Mouse (Mus musculus): ENCODE measurements around the gene 2010111I01Rik. TPM values are rescaled to one million over a fixed set of nuclear protein-coding genes. Genes with fewer than 3 reads are reported as not detected.
"Not testable (repeated sequence)": the region's sequence is repeated elsewhere in the genome, so short reads cannot be mapped to it uniquely, and the experiment has no call there.

2010111I01Rik gene
- polyA plus RNA-seq, 1 experiment = 174 TPM

GRCm38 (mm10) chr13:63313247-63313646, 348.6 kb downstream of the 2010111I01Rik start:
- H3K4me3 ChIP-seq (ENCODE audit: insufficient read depth, low read length) = no peak overlapping the region
- TF ChIP-seq CTCF (IDR thresholded peaks at IDR 0.05; ENCODE audit: borderline replicate concordance, insufficient read depth, low read length) = no peak
- TF ChIP-seq POLR2A (IDR thresholded peaks at IDR 0.05; ENCODE audit: low read depth, low read length) = no peak
- no peaks in the 10 kb centered on the region for H3K4me1 ChIP-seq (ENCODE audit: control insufficient read depth, insufficient read depth, low read length)
- no peak overlapping the region for H3K27ac ChIP-seq (ENCODE audit: insufficient read depth, low read length)

- TF ChIP-seq POLR2A (IDR thresholded peaks at IDR 0.05; ENCODE audit: low read depth, low read length) (peak; percentile 10; the same call in 1 of the 2 replicates), CTCF (IDR thresholded peaks at IDR 0.05; ENCODE audit: borderline replicate concordance, insufficient read depth, low read length) (no peak)
- Histone ChIP-seq H3K4me1 (ENCODE audit: control insufficient read depth, insufficient read depth, low read length) (no peaks in the 10 kb centered on the region), H3K27ac (ENCODE audit: insufficient read depth, low read length) (no peak overlapping the region), H3K4me3 (ENCODE audit: insufficient read depth, low read length) (no peak overlapping the region)
Measured at GRCm38 (mm10) chr13:63313748-63314607, 349.3 kb downstream of the 2010111I01Rik start.

GRCm38 (mm10) chr13:63314608-63314920, 349.9 kb downstream of the 2010111I01Rik start:
- H3K4me3 ChIP-seq (ENCODE audit: insufficient read depth, low read length) = no peak overlapping the region
- no peaks in the 10 kb centered on the region for H3K4me1 ChIP-seq (ENCODE audit: control insufficient read depth, insufficient read depth, low read length)
- H3K27ac ChIP-seq (ENCODE audit: insufficient read depth, low read length) = no peak overlapping the region
- TF ChIP-seq CTCF (IDR thresholded peaks at IDR 0.05; ENCODE audit: borderline replicate concordance, insufficient read depth, low read length) (no peak), POLR2A (IDR thresholded peaks at IDR 0.05; ENCODE audit: low read depth, low read length) (no peak)

GRCm38 (mm10) chr13:63315111-63315510, 350.4 kb downstream of the 2010111I01Rik start:
- H3K4me3 ChIP-seq (ENCODE audit: insufficient read depth, low read length); H3K27ac ChIP-seq (ENCODE audit: insufficient read depth, low read length); H3K4me1 ChIP-seq (ENCODE audit: control insufficient read depth, insufficient read depth, low read length): not testable (repeated sequence)

- Histone ChIP-seq H3K4me1 (ENCODE audit: control insufficient read depth, insufficient read depth, low read length) (no peaks in the 10 kb centered on the region), H3K4me3 (ENCODE audit: insufficient read depth, low read length) (no peak overlapping the region), H3K27ac (ENCODE audit: insufficient read depth, low read length) (no peak overlapping the region)
- TF ChIP-seq CTCF (IDR thresholded peaks at IDR 0.05; ENCODE audit: borderline replicate concordance, insufficient read depth, low read length) = no peak
- TF ChIP-seq POLR2A (IDR thresholded peaks at IDR 0.05; ENCODE audit: low read depth, low read length) = no peak
Measured at GRCm38 (mm10) chr13:63315777-63316176, 351.1 kb downstream of the 2010111I01Rik start.

- H3K4me3 ChIP-seq (ENCODE audit: insufficient read depth, low read length) = no peak overlapping the region
- H3K4me1 ChIP-seq (ENCODE audit: control insufficient read depth, insufficient read depth, low read length) = no peaks in the 10 kb centered on the region
- TF ChIP-seq CTCF (IDR thresholded peaks at IDR 0.05; ENCODE audit: borderline replicate concordance, insufficient read depth, low read length) = no peak
- no peak for TF ChIP-seq POLR2A (IDR thresholded peaks at IDR 0.05; ENCODE audit: low read depth, low read length)
- H3K27ac ChIP-seq (ENCODE audit: insufficient read depth, low read length) = no peak overlapping the region
Measured at GRCm38 (mm10) chr13:63316407-63316806, 351.7 kb downstream of the 2010111I01Rik start.

GRCm38 (mm10) chr13:63317681-63318104, 353.0 kb downstream of the 2010111I01Rik start:
- Histone ChIP-seq H3K4me3 (ENCODE audit: insufficient read depth, low read length) (no peak overlapping the region), H3K27ac (ENCODE audit: insufficient read depth, low read length) (no peak overlapping the region), H3K4me1 (ENCODE audit: control insufficient read depth, insufficient read depth, low read length) (no peaks in the 10 kb centered on the region)
- TF ChIP-seq CTCF (IDR thresholded peaks at IDR 0.05; ENCODE audit: borderline replicate concordance, insufficient read depth, low read length) (no peak), POLR2A (IDR thresholded peaks at IDR 0.05; ENCODE audit: low read depth, low read length) (no peak)

GRCm38 (mm10) chr13:63319814-63320213, 355.1 kb downstream of the 2010111I01Rik start:
- Histone ChIP-seq H3K4me3 (ENCODE audit: insufficient read depth, low read length) (no peak overlapping the region), H3K27ac (ENCODE audit: insufficient read depth, low read length) (no peak overlapping the region), H3K4me1 (ENCODE audit: control insufficient read depth, insufficient read depth, low read length) (peaks cover 6% of the 10 kb centered on the region; the same call in 1 of the 2 replicates)
- TF ChIP-seq POLR2A (IDR thresholded peaks at IDR 0.05; ENCODE audit: low read depth, low read length) = no peak

- Histone ChIP-seq H3K27ac (ENCODE audit: insufficient read depth, low read length) (no peak overlapping the region), H3K4me3 (ENCODE audit: insufficient read depth, low read length) (no peak overlapping the region), H3K4me1 (ENCODE audit: control insufficient read depth, insufficient read depth, low read length) (peaks cover 11% of the 10 kb centered on the region)
- TF ChIP-seq CTCF (IDR thresholded peaks at IDR 0.05; ENCODE audit: borderline replicate concordance, insufficient read depth, low read length) (no peak), POLR2A (IDR thresholded peaks at IDR 0.05; ENCODE audit: low read depth, low read length) (no peak)
Measured at GRCm38 (mm10) chr13:63321689-63322088, 357.0 kb downstream of the 2010111I01Rik start.

- Histone ChIP-seq H3K27ac (ENCODE audit: insufficient read depth, low read length) (peak overlapping the region; percentile 28; the same call in 1 of the 2 replicates), H3K4me1 (ENCODE audit: control insufficient read depth, insufficient read depth, low read length) (peaks cover 11% of the 10 kb centered on the region)
- TF ChIP-seq CTCF (IDR thresholded peaks at IDR 0.05; ENCODE audit: borderline replicate concordance, insufficient read depth, low read length) = no peak
- TF ChIP-seq POLR2A (IDR thresholded peaks at IDR 0.05; ENCODE audit: low read depth, low read length) = no peak
Measured at GRCm38 (mm10) chr13:63322756-63323155, 358.1 kb downstream of the 2010111I01Rik start.

More at GRCm38 (mm10) chr13:63322756-63323155, 358.1 kb downstream of the 2010111I01Rik start:
- H3K4me3 ChIP-seq (ENCODE audit: insufficient read depth, low read length) = no peak overlapping the region

All from embryonic fibroblast, embryonic 13.5 days (primary cell).